Mouse (Mus musculus): Measurements from ENCODE around the gene Hoxd9.

GRCm38 (mm10) chr2:74749337-74750121 lies 52.0 kb downstream of the Hoxd9 start:
- TF ChIP-seq GATA1 (IDR thresholded peaks at IDR 0.05; ENCODE audit: low read length) (no peak), TAL1 (IDR thresholded peaks at IDR 0.05; ENCODE audit: low read length) (no peak)
